Mouse (Mus musculus): Measurements from ENCODE around the gene Lrrc7.

The Lrrc7 gene

GRCm38 (mm10) chr3:158362091-158362490 is 199.9 kb downstream of the Lrrc7 start:
- peak; percentile 10 to 11 for DNase-seq

- no peak for DNase-seq
Measured at GRCm38 (mm10) chr3:158356706-158357105, 205.3 kb downstream of the Lrrc7 start.

DNA sequence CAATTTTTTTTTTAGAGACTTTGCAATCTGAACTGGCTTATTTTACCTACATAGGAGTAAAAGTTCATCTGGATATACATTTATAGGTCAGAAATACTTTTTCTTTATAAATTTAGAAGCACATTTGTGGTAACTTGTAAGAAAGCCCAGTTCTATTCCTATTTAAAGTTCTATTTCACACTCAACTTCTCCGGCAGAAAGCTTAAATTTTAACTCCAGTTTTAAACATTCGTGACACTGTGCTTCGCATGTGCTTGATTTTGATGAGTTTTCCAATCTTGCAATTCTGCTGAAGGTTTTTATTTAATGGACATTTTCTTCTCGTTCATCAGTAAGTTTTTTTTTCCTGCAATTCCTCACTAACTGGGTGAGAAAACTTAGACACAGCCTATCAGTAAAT is 205.8 kb downstream of the Lrrc7 start:
- no peak for DNase-seq

GRCm38 (mm10) chr3:158340808-158341207 is 221.2 kb downstream of the Lrrc7 start:
- no peak for DNase-seq

GRCm38 (mm10) chr3:158330085-158330484 is 231.9 kb downstream of the Lrrc7 start:
- no peak for DNase-seq

DNA sequence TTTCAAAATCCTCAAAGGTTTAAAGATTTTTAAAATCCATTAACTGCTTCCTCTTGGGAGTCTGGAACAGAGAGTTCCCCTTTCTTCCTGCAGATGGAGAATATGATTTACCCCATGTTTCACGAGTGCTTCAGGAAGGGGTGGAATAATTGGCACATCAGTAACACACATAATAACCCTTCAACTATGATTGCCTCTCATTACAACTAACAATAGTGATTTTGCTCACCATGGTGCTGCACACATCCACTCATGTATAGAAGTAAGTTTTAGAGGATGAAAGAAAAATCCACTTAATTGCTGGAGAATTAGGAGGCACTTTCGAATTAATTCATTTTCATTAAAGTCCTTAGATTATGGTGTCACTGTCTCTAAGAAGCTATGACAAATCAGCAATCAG is 251.6 kb downstream of the Lrrc7 start:
- no peak for DNase-seq

GRCm38 (mm10) chr3:158307415-158307814 is 254.6 kb downstream of the Lrrc7 start:
- no peak for DNase-seq

DNA sequence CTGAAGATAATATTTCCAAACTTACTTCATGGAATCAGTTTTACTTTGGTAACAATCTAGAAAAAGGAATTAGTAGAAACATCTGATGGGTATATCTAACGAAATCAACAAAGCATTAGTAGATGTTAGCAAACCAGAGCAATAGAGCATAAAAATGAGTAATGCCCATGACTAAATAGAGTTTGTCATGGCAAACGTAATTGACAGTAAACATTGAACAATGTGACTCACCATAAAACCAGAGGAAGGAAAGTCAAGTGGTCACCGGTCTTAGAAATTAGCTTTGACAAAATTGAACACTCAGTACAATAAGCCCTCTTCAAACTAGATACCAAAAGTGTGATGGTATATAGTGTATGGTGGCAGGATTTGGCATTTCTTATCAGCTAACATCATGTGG is 263.3 kb downstream of the Lrrc7 start:
- DNase-seq: no peak

- DNase-seq: peak; percentile 27 to 61
Measured at GRCm38 (mm10) chr3:158295041-158295440, 267.0 kb downstream of the Lrrc7 start.

DNA sequence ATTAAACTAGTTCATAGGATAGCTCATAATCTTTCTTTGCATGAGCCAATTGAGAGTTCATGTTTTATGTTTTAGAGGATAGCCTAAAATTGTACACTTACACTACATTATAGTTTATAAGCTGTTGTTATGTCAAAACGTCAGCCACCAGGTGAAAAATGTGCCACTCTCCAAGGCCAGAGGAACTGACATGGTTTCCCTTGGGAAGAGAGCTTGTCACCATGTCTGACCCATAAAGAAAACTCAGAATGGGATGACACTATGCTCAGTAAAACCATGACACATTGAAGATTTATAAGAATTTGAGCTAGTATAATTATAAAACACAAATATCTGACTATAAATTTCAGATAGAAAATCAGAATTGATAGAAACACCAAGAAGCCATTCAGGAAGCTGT is 277.6 kb downstream of the Lrrc7 start:
- no peak for DNase-seq

GRCm38 (mm10) chr3:158278631-158279030 is 283.4 kb downstream of the Lrrc7 start:
- no peak for DNase-seq

DNA sequence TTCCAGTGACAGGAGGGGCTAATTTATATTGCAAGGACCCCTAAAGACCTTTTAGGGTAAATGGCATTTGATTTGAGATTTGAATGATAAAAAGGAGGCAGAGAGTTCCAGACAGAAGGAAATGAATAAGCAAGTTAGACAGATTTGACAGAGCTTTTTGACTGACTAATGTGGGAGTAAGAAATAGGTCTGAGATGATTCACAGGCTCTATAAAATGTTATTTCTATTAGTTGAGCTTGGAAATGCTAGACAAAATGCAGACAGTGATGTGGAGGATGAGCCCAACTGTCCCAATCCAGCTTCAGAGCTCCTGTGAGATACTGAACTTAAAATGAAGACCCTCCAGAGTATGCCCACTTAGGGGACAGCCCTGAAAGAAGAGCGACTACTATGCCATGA is 289.3 kb downstream of the Lrrc7 start:
- no peak for DNase-seq

DNA sequence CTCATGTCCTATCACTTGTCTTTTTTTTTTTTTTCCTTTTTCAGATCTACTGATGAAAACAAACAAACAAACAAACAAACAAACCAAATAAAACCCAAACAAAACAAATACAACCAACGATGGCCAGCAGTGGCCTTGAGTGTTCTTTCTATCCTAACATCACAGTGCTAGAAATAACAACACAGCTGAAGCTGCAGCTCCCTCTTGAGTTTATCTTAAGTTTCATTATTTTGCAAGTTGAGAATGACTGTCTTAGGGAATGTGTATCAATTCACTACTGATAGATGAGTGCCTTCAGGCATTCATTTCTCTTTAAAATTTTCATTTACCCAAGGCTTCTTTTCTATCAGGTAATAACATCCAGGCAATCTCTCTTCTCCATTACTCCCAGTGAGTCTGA is 291.1 kb downstream of the Lrrc7 start:
- DNase-seq: no peak

DNA sequence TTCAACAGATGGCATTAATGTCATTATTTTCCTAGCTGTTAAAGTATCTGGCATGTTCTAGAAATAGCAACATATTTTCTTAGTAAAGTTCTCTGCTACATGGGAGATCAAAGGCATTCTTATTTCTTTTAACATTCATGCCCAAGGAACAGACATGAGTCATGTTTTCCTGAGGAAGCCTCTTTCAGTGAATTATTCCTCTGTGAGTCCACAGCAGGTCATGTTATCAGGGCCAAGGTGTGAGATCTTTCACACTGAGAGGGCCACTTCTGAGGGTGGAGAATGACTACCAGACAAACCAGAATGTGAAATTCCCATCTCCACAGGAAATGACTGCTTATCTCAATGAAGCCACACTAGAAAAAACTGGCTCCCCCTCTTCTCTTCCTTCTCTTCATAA is 309.4 kb downstream of the Lrrc7 start:
- no peak for DNase-seq

DNA sequence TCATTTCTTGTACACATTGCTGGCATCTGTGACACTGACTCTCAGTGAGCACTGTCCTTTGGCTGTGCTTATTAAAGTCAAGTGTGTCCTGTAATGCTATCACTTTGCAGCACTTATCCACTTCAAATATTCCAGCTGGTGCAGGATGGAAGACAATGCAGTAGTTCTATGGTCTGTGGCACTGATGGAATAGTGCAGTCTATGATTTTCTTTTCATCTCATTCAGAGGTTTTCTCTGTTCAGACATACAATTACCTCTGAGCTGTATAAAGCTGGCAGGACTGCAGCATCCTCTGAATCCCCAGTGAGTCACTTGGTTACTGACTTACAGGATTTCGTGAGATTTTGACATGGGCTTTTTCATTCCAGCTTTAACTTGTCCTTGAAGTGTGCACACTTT is 314.3 kb downstream of the Lrrc7 start:
- no peak for DNase-seq

GRCm38 (mm10) chr3:158210657-158211056 is 351.4 kb downstream of the Lrrc7 start:
- no peak for DNase-seq

DNA sequence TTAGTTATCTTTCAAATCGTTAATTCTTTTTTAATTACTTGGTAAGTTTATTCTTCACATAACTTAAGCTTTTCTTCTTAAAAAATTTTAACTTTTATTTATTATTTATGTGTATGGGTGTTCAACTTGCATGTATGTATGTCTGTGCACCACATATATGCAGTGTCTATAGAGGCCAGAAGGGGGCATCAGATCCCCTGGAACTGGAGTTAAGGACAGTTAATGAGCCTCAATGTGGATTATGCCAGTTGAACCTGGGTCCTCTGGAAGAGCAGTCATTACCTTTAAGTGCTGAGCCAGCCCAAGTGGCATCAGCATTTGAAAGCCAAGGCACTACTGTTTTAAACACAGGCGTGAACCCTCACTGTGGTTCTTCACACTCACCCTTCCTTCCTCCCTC is 352.0 kb downstream of the Lrrc7 start:
- DNase-seq: peak; percentile 77 to 83

DNA sequence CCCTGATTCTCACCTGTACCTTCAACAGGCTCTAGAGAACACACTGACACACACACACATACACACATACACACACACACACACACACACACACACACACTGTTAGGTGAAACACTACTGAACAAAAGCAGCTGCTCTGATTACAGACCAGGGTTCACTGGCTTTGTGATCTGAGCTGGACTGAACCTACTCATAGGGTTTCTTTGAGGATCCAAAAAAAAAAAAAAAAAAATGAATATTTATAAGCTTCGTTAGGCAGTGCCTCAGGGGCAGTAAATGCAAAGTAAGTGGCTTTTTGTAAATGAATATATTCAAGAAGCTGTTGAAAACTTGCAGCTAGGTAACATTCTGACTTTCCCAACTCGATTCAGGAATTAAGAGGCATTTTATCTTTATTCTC is 354.2 kb downstream of the Lrrc7 start:
- no peak for DNase-seq

- no peak for DNase-seq
Measured at GRCm38 (mm10) chr3:158202776-158203175, 359.2 kb downstream of the Lrrc7 start.

DNA sequence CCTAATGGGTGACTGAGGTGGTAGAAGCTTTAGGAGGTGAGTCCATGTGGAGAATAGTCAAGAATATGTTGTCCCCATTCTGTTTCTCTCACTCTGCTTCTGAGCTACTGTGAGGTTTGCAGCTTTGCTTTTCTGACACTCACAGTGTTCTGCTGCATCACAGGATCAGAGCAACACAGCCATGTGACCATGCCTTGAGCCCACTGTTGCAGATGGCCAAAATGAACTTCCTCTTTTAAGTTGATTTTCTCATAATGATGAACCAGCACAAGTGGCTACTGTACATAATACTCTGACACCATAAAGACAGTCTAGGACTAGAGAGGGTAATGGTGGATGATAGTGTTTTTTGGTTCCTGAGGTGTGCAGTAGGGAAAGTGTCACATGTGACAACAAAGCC is 366.6 kb downstream of the Lrrc7 start:
- DNase-seq: no peak

- no peak for DNase-seq
Measured at GRCm38 (mm10) chr3:158193229-158193628, 368.8 kb downstream of the Lrrc7 start.

GRCm38 (mm10) chr3:158174880-158175735 is 386.9 kb downstream of the Lrrc7 start:
- DNase-seq: peak in 1 of 2 experiments; percentile 27

DNA sequence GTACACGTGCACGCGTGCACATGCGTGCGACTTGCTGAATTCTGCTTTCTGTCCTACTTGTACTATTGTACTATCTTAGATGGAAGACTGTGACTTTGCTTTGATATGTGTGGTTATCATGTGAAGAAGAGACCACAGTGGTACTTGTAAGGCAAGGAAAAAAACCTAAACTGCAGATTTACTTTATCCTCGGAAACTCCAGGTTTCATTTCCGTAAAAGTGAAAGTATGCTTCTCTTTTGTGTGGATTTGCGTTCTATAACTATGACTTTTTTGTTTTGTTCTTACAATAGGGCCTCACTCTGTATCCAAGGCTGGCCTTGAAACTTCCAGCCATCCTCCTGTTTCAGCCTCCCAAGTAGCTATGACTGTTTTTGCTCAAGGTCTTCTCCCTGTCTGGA is 392.8 kb downstream of the Lrrc7 start:
- DNase-seq: no peak

DNA sequence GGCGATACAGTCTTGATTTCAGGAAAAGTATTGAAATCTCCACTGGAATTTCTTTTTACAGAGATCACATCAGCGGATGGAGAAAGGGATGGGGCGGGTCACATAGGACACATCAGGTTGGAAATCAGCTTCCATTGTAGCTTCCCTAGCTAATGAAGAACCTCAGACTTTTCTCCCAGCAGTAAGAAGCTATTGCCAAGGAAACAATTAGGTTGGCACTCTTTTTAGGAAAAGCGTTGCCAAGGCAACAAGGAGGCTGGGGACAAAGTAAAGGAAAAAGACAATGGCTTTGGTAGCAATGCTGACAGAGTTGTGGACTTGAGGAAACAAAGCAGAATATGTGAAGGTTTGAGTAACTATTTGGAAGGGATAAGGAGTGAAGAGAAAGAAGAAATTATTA is 393.6 kb downstream of the Lrrc7 start:
- peak in 1 of 2 experiments; percentile 12 for DNase-seq

DNA sequence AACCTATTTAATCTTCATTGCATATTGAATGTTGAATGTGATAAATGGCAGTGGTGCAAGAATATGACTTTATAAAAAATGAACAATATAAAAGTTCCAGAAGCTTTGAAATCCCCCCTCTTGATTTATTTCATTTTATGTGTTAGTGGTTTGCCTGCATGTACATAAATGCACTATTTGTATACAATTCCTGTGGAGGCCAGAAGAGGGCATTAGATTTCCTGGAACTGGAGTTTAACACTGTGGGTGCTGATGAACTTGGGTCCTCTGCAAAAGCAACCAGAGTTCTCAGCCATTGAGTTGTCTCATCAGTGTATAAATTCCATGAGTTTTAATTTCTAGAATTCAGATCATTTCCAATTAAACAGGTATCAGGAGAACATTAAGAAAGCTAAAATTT is 397.0 kb downstream of the Lrrc7 start:
- peak; percentile 23 to 46 for DNase-seq

All from cerebellum, postnatal 10 days (tissue).